Mouse (Mus musculus) retina, adult 2 months (tissue): ENCODE results near the gene Golga4.
A peak's percentile ranks its signal among the peaks of the same experiment; 100 is the strongest.
"Not testable (repeated sequence)": the region's sequence is repeated elsewhere in the genome, so short reads cannot be mapped to it uniquely, and the experiment has no call there.

ENCODE experiments used
- DNase-seq: peaks from one replicate; pipeline ENCODE4 v3.0.0-alpha.2; 2012; ENCODE audit warnings: low read depth, low spot score

Gene Golga4

DNA sequence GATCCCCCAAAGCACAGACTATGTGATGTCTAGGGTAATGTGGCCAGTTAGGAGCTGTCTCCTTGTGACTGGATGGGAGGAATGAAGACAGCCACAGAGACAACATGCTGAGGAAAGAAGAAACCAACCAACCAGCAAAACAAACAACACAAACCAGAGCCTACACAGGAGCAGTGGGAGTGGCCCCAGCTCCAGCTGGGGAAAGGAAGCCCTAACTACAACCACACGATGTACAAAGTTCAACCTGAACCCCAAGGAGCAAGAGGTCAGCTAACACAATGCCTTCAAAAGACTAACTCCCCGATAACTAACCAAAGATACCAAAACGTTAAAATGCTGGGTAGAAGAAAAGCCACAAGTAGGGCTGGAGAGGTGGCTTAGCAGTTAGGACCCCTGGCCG, 81.0 kb downstream of the Golga4 start:
- no peak for DNase-seq

DNA sequence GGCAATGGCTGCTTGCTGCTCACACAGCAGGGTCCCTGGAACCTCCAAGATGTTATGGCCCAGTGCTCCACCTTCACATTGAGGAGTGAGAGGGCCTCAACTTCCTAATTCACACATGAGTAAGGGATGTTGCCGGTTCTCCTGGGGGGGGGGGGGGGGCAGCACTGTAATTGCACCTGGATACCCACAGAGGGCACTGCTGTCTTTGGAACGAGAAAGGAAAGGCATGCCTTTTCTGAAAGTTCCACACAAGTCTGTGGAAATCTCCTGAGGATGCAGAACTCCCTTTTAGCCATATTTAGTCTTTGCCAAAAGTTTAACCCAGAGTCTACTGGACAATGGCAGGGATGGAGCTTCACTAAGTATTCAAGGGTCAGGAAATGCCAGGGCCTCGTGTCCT, 83.2 kb downstream of the Golga4 start:
- no peak for DNase-seq

DNA sequence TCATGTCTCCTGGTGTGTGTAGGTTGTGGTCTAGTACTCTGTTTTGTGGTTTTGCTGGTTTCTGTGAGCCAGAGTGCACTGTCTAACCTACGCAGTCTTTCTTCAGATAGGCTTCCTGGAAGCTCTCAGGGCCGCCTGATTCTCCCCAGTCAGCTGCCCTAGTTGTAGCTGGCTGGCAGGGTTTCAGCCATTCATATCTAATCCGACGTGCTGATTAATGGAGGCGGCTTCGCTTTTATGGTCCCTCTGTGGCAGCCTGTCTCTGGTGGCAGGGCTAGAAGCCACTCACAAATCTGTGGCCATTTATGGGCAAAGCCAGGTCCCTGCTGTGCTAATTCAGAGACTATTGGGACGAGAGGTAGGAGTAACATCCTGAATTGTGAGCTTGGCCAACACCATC, 84.2 kb downstream of the Golga4 start:
- peak; percentile 22 for DNase-seq

- DNase-seq: no peak
Measured at GRCm38 (mm10) chr9:118591633-118592032, 85.6 kb downstream of the Golga4 start.

DNA sequence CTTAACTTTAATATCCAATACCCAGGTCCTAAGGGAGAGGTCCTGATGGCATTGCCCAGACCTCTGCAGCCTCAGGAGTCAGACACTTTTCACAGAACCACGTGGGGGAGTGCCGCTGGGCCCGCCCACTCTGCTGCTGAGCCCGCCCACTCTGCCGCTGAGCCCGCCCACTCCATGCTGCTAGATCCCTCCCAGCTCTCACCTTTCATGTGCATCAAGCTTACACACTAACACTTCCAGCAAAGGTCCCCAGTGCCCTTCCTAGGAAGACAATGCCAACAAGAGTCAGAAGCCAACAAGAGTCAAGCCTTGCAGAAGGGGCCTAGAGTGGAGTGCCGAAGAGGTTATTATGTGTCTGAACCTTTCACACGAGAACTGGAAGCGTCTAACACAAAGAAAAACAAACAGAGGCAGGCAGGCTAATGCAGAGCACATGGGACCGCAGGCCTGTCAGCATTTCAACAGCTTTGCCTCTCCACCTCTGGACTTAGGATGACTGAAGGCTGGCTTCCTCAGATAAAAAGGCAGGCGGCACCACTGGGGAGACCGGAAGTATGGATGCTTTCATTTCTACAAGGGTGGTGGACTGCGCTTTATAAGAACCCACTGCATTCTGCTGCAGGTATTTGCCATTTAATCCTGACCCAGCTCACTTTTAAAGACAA, 86.7 kb downstream of the Golga4 start:
- DNase-seq: no peak

- DNase-seq: no peak
Measured at GRCm38 (mm10) chr9:118593443-118593842, 87.4 kb downstream of the Golga4 start.

DNA sequence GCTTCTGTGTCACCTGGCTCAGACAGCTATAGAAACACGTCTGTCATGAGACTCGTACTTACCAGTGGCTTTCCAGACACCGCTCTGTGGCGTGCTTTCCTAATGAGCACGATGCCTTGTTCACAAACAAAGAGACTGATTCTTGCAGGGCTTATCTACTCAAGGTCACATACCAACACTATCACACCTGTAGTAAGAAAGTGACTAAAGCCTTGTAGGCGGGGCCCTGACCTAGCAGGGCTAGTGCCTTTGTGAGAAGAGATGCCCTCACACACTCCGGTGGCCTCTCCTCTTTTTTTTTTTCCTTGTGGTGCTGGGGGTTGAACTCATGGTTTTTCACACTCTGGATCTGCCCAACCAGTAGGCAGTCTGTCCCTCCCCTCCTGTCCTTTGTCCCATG, 90.7 kb downstream of the Golga4 start:
- DNase-seq: no peak

- DNase-seq: not testable (repeated sequence)
Measured at GRCm38 (mm10) chr9:118600393-118600792, 94.3 kb downstream of the Golga4 start.

DNA sequence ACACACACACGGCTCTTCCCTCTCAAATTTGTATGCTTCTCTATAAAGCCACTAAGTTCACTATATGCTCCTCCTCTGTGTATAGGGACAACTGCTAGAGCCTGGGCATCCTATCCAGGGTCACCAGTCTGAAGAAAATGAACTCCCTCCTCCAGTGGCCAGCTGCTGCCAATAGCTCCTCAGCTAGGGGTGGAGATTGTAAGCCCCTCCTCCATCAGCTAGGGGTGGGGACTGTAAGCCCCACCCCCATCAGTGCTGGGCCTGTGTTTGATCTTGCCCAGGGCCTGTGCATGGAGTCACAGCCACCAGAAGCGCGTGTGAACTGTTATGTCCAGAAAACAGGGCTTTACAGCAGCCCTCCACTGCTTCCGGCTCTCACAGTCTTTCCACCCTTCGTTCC, 96.5 kb downstream of the Golga4 start:
- no peak for DNase-seq

DNA sequence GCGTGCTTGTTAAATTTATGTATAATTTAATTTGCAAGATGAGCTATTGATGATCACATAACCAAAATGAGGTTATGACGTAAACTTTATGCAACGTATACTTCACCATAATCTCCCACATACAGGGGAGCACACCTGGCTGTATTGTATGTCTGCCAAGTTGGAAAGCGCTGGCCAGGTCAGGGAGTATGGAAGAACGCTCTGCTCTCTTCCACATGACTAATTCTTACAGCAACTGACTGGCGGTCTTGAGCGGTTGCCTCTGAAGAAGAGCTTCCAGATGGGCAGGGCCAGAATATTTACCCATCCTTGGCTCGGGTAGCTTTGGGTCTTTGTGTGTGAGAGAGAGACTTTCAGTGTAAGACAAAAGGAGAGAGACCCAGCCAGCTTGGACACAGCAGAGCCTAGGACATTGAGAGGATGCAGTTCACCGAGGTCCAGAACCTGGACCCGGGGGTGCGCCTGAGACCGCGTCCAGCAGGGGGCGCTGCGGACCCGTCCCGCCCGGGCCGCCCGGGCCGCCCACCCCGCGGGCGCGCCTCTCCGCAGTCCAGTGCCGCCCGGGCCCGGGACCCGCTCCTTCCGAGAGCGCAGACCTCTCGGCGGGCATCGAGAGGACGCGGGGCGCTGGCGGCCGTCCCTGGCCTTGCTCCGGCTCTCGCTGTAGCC, 100.2 kb downstream of the Golga4 start, which contains the start of gene Itga9:
TSS of gene Itga9 (plus strand) at position 543 of the 669 bp plus-strand sequence.
- no peak for DNase-seq

- no peak for DNase-seq
Measured at GRCm38 (mm10) chr9:118606817-118607371, 100.8 kb downstream of the Golga4 start.

DNA sequence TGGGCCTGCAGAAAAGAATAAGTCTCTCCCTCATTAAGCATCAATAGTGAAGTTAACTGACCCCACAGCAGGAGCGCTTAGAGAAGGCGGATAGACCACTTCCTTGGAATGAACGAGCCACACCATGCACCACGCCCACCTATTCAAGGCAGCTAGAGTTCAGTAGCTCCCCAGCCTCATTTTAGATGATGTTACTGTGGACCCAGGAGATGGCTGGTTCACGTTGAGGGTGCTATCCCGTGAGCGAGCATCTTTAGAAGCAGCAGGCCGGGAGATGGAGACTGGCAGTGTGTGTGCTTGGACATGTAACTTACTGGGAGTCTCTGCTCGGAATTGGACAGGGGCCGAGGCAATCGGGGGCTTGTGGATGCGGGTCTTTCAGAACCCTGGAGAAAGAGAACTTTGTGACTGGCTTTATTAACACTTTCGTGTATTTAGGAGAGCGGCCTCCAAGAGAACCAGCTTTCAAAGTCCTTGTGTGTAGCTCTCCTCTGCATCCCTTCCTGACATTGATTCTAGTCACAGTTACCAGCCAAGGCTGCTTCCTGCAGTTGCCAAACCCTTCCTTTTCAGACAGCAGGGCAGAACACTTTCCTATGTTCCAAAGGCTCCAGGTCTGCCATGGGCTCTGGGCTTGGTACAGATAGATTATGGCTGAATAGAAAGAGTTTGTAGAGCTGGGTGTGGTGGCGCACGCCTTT, 101.8 kb downstream of the Golga4 start:
- no peak for DNase-seq

GRCm38 (mm10) chr9:118608556-118608955, 102.5 kb downstream of the Golga4 start:
- DNase-seq: no peak

DNA sequence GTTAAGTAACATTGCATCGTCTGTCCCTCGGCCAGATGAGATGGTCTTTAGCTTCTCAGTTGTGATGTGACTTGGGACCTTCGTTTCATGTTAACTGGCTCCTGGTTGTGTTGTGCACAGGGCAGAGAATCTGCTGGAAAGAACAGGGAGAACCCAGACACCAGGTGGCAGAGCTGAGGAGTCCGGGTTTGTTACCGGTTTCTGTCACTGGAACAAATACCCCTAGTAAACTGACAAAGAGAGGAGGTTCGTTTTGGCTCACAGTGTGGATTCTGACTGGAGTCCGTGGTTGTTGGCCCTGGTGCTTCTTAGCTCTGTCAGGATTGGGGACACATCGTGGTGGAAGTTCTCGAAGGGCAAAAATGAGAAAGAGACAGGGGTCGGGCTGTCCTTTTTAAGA, 104.0 kb downstream of the Golga4 start:
- no peak for DNase-seq

DNA sequence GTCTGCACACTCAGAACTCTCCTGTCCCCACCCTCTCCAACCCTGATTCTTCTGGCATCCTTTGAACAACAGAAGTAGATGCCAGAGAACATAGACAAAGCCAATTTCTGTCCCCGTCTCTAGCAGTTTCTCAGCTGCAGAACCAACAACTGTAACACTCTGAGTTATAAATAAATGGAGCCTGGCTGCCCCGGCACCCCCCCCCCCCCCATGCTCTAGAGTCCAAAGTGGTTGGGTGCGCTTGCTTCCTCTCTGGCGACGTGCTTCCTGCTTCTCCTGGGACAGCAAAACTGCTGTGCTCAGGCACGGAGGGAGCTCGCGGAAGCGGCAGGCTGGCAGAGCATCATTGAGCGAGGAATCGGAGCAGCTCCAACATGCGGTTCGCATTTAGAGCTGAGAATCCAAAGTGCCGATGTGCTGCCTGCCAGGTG, 105.1 kb downstream of the Golga4 start:
- no peak for DNase-seq

- no peak for DNase-seq
Measured at GRCm38 (mm10) chr9:118611958-118612581, 106.0 kb downstream of the Golga4 start.

- no peak for DNase-seq
Measured at GRCm38 (mm10) chr9:118617237-118617636, 111.2 kb downstream of the Golga4 start.

- DNase-seq: no peak
Measured at GRCm38 (mm10) chr9:118618732-118619250, 112.7 kb downstream of the Golga4 start.

- no peak for DNase-seq
Measured at GRCm38 (mm10) chr9:118620807-118621206, 114.7 kb downstream of the Golga4 start.

GRCm38 (mm10) chr9:118621691-118622090, 115.6 kb downstream of the Golga4 start:
- no peak for DNase-seq

DNA sequence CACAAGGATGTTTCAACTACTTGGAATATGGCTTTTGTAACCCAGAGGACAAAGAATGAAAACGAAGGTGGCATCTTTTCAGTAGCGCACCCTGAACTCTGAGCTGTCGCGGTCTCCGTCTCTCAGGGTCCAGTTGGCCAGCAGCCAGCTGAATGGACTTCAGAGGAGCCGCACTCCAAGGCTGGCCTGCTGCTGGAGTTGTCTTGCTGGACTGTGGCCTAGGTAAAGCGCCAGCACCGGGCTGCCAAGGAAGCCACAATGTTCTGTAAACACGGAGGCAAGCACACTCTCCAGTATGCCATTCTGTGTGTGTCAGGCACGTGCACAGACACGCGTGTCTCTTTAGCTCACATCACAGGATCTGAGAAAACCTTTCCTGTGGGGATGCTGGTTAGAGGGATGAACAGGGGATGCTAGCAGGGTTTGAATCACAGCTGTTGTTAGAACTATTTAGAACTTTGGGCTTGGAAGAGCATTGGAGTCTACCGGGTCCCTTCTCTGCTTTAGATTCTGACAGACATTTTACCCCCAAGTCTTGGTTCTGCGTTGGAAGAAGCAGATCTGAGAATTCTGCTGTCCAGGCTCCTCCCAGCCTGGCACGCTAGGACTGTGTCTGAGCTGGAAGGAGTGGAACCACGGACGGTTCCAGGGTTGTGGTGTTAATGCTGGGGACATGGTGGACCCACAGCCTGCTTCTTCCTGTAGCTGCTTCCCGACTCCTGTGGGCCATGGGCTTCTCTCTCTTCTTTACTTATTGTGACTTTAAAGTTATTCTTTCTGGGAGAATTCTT, 116.5 kb downstream of the Golga4 start:
- DNase-seq: no peak
